Mouse (Mus musculus) lung, postnatal 0 days (tissue): ENCODE data around the gene Tap2. TPM values are rescaled to one million over a fixed set of nuclear protein-coding genes. Genes with fewer than 3 reads are reported as not detected.

Experiments used
- ATAC-seq: fragments of 200-750 bp; cut with Nextera tagmentation; 2 replicates; pipeline ENCODE4 v1.8.0; 2017; ENCODE audit warnings: moderate library complexity
- DNase-seq: peaks from one replicate; pipeline ENCODE4 v3.0.0-alpha.2; 2016; ENCODE audit warnings: low spot score
- H3K27ac ChIP-seq: fragments of 300-500 bp; sonication (generic); 2 replicates; pipeline ENCODE4 v1.5.1; 2014; ENCODE audit warnings: antibody characterized with exemption, mild to moderate bottlenecking, low read length, mixed read lengths
- H3K27me3 ChIP-seq: fragments of 300-500 bp; sonication (generic); replicated peaks from 2 replicates; pipeline ENCODE4 v1.6.1; 2014; ENCODE audit warnings: low read length, mixed read lengths; ENCODE audit not compliant: insufficient read depth
- H3K36me3 ChIP-seq: fragments of 300-500 bp; sonication (generic); 2 replicates; pipeline ENCODE4 v1.6.1; 2014; ENCODE audit warnings: low read length, mixed read lengths; ENCODE audit not compliant: insufficient read depth
- H3K4me1 ChIP-seq: fragments of 300-500 bp; sonication (generic); 2 replicates; pipeline ENCODE4 v1.6.1; 2014; ENCODE audit warnings: antibody characterized with exemption, low read depth, low read length, mixed read lengths; ENCODE audit not compliant: insufficient read depth
- H3K4me2 ChIP-seq: fragments of 300-500 bp; sonication (generic); replicated peaks from 2 replicates; pipeline ENCODE4 v1.6.1; 2014; ENCODE audit warnings: low read depth, mild to moderate bottlenecking, low read length, moderate library complexity, mixed read lengths
- H3K4me3 ChIP-seq: fragments of 300-500 bp; sonication (generic); 2 replicates; pipeline ENCODE4 v1.5.1; 2014; ENCODE audit warnings: low read depth, low read length
- H3K9ac ChIP-seq: fragments of 300-500 bp; sonication (generic); replicated peaks from 2 replicates; pipeline ENCODE4 v1.6.1; 2014; ENCODE audit warnings: low read depth, mild to moderate bottlenecking
- H3K9me3 ChIP-seq: fragments of 300-500 bp; sonication (generic); 2 replicates; pipeline ENCODE4 v1.6.1; 2016; ENCODE audit warnings: low read length, mixed read lengths
- CTCF ChIP-seq: IDR thresholded peaks from 2 replicates; pipeline ENCODE4 v1.5.1; 2016; ENCODE audit warnings: antibody characterized with exemption, mild to moderate bottlenecking
- EP300 ChIP-seq: IDR thresholded peaks from 2 replicates; pipeline ENCODE4 v1.6.1; 2016; ENCODE audit warnings: antibody characterized with exemption, mild to moderate bottlenecking, control low read depth
- WGBS: fragments of 180-500 bp; shearing (Covaris S2); extraction: QIAGEN DNeasy Blood & Tissue Kit; methylation state at CpG from one replicate; pipeline ENCODE4 v1.1.7; 2014; 5-methylcytosine and 5-hydroxymethylcytosine counted together
- polyA plus RNA-seq: library from polyadenylated mRNA; unstranded; fragments of >200 nt; fragmentation: Nextera tagmentation; extraction: Ambion mirVana; gene quantifications from 2 replicates; pipeline ENCODE4 v1.2.1, GENCODE M21; 2015

Tap2 gene
- polyA plus RNA-seq, 1 experiment from 2014 or later: 23.9 TPM

- peak; percentile 86 for DNase-seq
These were observed 32.3 kb upstream of the Tap2 start for GRCm38 (mm10) chr17:34170877-34171498.

GRCm38 (mm10) chr17:34172528-34172927 lies 30.8 kb upstream of the Tap2 start:
- Histone ChIP-seq H3K4me3 (no peak overlapping the region), H3K9me3 (no peaks in the 10 kb centered on the region), H3K4me2 (no peak overlapping the region), H3K4me1 (no peaks in the 10 kb centered on the region), H3K27ac (no peak overlapping the region), H3K9ac (no peak overlapping the region), H3K36me3 (no peaks in the 10 kb centered on the region), H3K27me3 (no peaks in the 10 kb centered on the region)
- WGBS: 92% methylated on average over 5 of the region's 5 CpGs
- DNase-seq (no peak), ATAC-seq (no peak)
- no peak for TF ChIP-seq EP300
- peak; percentile 30; the same call in 1 of the 2 replicates for TF ChIP-seq CTCF

More at GRCm38 (mm10) chr17:34170877-34171498, 32.3 kb upstream of the Tap2 start:
- Histone ChIP-seq H3K4me2 (no peak overlapping the region), H3K9me3 (no peaks in the 10 kb centered on the region), H3K4me3 (no peak overlapping the region), H3K4me1 (no peaks in the 10 kb centered on the region), H3K9ac (no peak overlapping the region), H3K27ac (no peak overlapping the region), H3K36me3 (no peaks in the 10 kb centered on the region), H3K27me3 (no peaks in the 10 kb centered on the region)
- ATAC-seq: peak; percentile 74
- 25% methylated on average over 13 of the region's 13 CpGs for WGBS
- TF ChIP-seq EP300 (no peak), CTCF (peak; percentile 93)

- TF ChIP-seq CTCF: no peak
- TF ChIP-seq EP300: no peak
- WGBS: 71% methylated on average over 1 of the region's 1 CpGs
- DNase-seq: no peak
These were observed 29.3 kb upstream of the Tap2 start for GRCm38 (mm10) chr17:34174075-34174474.

GRCm38 (mm10) chr17:34177179-34177578 lies 26.1 kb upstream of the Tap2 start:
- H3K4me3 ChIP-seq: no peak overlapping the region
- no peaks in the 10 kb centered on the region for H3K4me1 ChIP-seq
- no peaks in the 10 kb centered on the region for H3K9me3 ChIP-seq
- no peak overlapping the region for H3K27ac ChIP-seq
- ATAC-seq (no peak), DNase-seq (no peak)
- H3K4me2 ChIP-seq: no peak overlapping the region
- H3K36me3 ChIP-seq: no peaks in the 10 kb centered on the region
- no peak for TF ChIP-seq EP300
- TF ChIP-seq CTCF: peak; percentile 50
- no peaks in the 10 kb centered on the region for H3K27me3 ChIP-seq
- WGBS: 65% methylated on average over 4 of the region's 4 CpGs
- H3K9ac ChIP-seq: no peak overlapping the region

More at GRCm38 (mm10) chr17:34174075-34174474, 29.3 kb upstream of the Tap2 start:
- no peaks in the 10 kb centered on the region for H3K27me3 ChIP-seq
- H3K9me3 ChIP-seq: no peaks in the 10 kb centered on the region
- no peak overlapping the region for H3K27ac ChIP-seq
- H3K4me1 ChIP-seq: no peaks in the 10 kb centered on the region
- H3K4me2 ChIP-seq: no peak overlapping the region
- ATAC-seq: no peak
- no peak overlapping the region for H3K9ac ChIP-seq
- H3K4me3 ChIP-seq: no peak overlapping the region
- no peaks in the 10 kb centered on the region for H3K36me3 ChIP-seq

- no peak for DNase-seq
- no peak overlapping the region for H3K9ac ChIP-seq
- H3K27me3 ChIP-seq: 0 out of 2 replicates have a peak, but pooled peaks cover 2% of the 10 kb centered on the region
- H3K4me1 ChIP-seq: no peaks in the 10 kb centered on the region
- no peaks in the 10 kb centered on the region for H3K9me3 ChIP-seq
- no peaks in the 10 kb centered on the region for H3K36me3 ChIP-seq
- no peak for ATAC-seq
- H3K4me2 ChIP-seq: no peak overlapping the region
- WGBS: 45% methylated on average over 6 of the region's 6 CpGs
- no peak overlapping the region for H3K4me3 ChIP-seq
- H3K27ac ChIP-seq: no peak overlapping the region
- TF ChIP-seq EP300 (no peak), CTCF (no peak)
These were observed 24.3 kb upstream of the Tap2 start for GRCm38 (mm10) chr17:34179019-34179418.

- Histone ChIP-seq H3K9ac (no peak overlapping the region), H3K4me3 (no peak overlapping the region), H3K36me3 (no peaks in the 10 kb centered on the region), H3K27ac (no peak overlapping the region), H3K9me3 (no peaks in the 10 kb centered on the region), H3K4me2 (no peak overlapping the region), H3K27me3 (0 out of 2 replicates have a peak, but pooled peaks cover 4% of the 10 kb centered on the region), H3K4me1 (no peaks in the 10 kb centered on the region)
- ATAC-seq (no peak), DNase-seq (no peak)
- TF ChIP-seq EP300 (no peak), CTCF (no peak)
- 58% methylated on average over 13 of the region's 13 CpGs for WGBS
These were observed 23.1 kb upstream of the Tap2 start for GRCm38 (mm10) chr17:34179913-34180859.
